Mouse (Mus musculus) intestine, embryonic 16.5 days (tissue): Measurements from ENCODE around the gene Abcc4. TPM values are rescaled to one million over a fixed set of nuclear protein-coding genes. Genes with fewer than 3 reads are reported as not detected.
"Not testable (repeated sequence)": the region's sequence is repeated elsewhere in the genome, so short reads cannot be mapped to it uniquely, and the experiment has no call there.

ENCODE experiments used
- ATAC-seq: fragments of 200-750 bp; cut with Nextera tagmentation; 2 replicates; pipeline ENCODE4 v1.8.0; 2017; ENCODE audit warnings: moderate TSS enrichment, moderate library complexity
- H3K27ac ChIP-seq: fragments of 300-500 bp; sonication (generic); 2 replicates; pipeline ENCODE4 v1.5.1; 2014; ENCODE audit warnings: mild to moderate bottlenecking, low read length
- H3K27me3 ChIP-seq: fragments of 300-500 bp; sonication (generic); replicated peaks from 2 replicates; pipeline ENCODE4 v1.6.1; 2014; ENCODE audit warnings: low read length, control low read depth, mixed read lengths; ENCODE audit not compliant: control insufficient read depth, insufficient read depth
- H3K36me3 ChIP-seq: fragments of 300-500 bp; sonication (generic); 2 replicates; pipeline ENCODE4 v1.6.1; 2014; ENCODE audit warnings: low read length, control low read depth; ENCODE audit not compliant: control insufficient read depth, insufficient read depth
- H3K4me1 ChIP-seq: fragments of 300-500 bp; sonication (generic); 2 replicates; pipeline ENCODE4 v1.6.1; 2014; ENCODE audit warnings: low read length, control low read depth, mixed read lengths; ENCODE audit not compliant: control insufficient read depth, insufficient read depth
- H3K4me2 ChIP-seq: fragments of 300-500 bp; sonication (generic); 2 replicates; pipeline ENCODE4 v1.6.1; 2014; ENCODE audit warnings: low read depth, low read length, control low read depth
- H3K4me3 ChIP-seq: fragments of 300-500 bp; sonication (generic); 2 replicates; pipeline ENCODE4 v1.5.1; 2014; ENCODE audit warnings: mild to moderate bottlenecking, low read length
- H3K9ac ChIP-seq: fragments of 300-500 bp; sonication (generic); 2 replicates; pipeline ENCODE4 v1.6.1; 2014; ENCODE audit warnings: low read depth, low read length
- H3K9me3 ChIP-seq: fragments of 300-500 bp; sonication (generic); 2 replicates; pipeline ENCODE4 v1.6.1; 2016; ENCODE audit warnings: low read length, control low read depth; ENCODE audit not compliant: control insufficient read depth
- WGBS: fragments of 180-500 bp; shearing (Covaris S2); extraction: QIAGEN DNeasy Blood & Tissue Kit; methylation state at CpG from one replicate; pipeline ENCODE4 v1.1.7; 2014; 5-methylcytosine and 5-hydroxymethylcytosine counted together
- polyA plus RNA-seq: library from polyadenylated mRNA; unstranded; fragments of >200 nt; fragmentation: Nextera tagmentation; extraction: Ambion mirVana; gene quantifications from 2 replicates; pipeline ENCODE4 v1.2.1, GENCODE M21; 2015

The Abcc4 gene
- polyA plus RNA-seq, 1 experiment from 2014 or later, result 1.8 TPM

DNA sequence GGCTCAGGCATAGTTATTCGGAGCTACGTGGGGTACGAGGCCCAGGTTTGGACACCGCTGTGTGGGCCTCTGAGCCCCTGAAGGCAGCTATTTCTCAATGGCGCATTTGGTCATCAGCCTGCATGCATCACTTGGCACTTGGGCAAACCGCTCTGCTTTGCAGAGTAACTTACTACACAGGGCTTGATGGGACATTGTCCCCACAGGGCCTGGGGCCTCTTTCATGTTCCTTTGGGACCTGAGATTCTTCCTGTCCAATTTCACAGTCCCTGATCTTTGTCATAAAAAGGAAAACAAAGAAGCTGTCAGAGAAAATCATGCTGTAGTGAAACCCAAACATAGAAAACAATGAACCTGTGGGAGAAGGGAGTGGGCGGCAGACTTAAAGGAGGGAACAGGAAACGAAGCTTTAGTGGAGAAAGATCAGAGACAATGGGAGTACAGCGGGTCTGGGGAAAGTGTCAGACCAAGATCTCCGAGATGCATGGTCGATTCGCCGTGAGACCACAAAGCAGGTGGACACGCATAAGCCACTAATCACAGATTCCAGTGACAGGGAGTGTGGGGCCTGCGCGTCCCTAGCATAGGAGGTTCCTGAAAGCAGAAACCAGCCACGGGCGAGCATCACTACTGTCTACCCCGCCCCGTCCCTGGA is 48.2 kb downstream of the Abcc4 start:
- Histone ChIP-seq H3K9me3 (no peaks in the 10 kb centered on the region), H3K4me1 (peaks cover 6% of the 10 kb centered on the region; the same call in 1 of the 2 replicates), H3K4me3 (no peak overlapping the region), H3K9ac (no peak overlapping the region), H3K36me3 (no peaks in the 10 kb centered on the region), H3K27me3 (no peaks in the 10 kb centered on the region), H3K4me2 (no peak overlapping the region), H3K27ac (no peak overlapping the region)
- 78% methylated on average over 20 of the region's 20 CpGs for WGBS
- no peak for ATAC-seq

- peaks cover 6% of the 10 kb centered on the region; the same call in 1 of the 2 replicates for H3K4me1 ChIP-seq
- H3K9ac ChIP-seq, result no peak overlapping the region
- 62% methylated on average over 4 of the region's 4 CpGs for WGBS
- no peak overlapping the region for H3K4me3 ChIP-seq
- no peaks in the 10 kb centered on the region for H3K27me3 ChIP-seq
- no peaks in the 10 kb centered on the region for H3K9me3 ChIP-seq
- ATAC-seq, result peak; percentile 19; the same call in 1 of the 2 replicates
- no peak overlapping the region for H3K4me2 ChIP-seq
- no peaks in the 10 kb centered on the region for H3K36me3 ChIP-seq
- no peak overlapping the region for H3K27ac ChIP-seq
These were observed 48.8 kb downstream of the Abcc4 start for GRCm38 (mm10) chr14:118657206-118657605.

- H3K9ac ChIP-seq, result no peak overlapping the region
- 49% methylated on average over 7 of the region's 7 CpGs for WGBS
- H3K36me3 ChIP-seq, result no peaks in the 10 kb centered on the region
- peaks cover 6% of the 10 kb centered on the region; the same call in 1 of the 2 replicates for H3K4me1 ChIP-seq
- no peaks in the 10 kb centered on the region for H3K27me3 ChIP-seq
- ATAC-seq, result no peak
- H3K27ac ChIP-seq, result no peak overlapping the region
- H3K4me2 ChIP-seq, result no peak overlapping the region
- no peak overlapping the region for H3K4me3 ChIP-seq
- H3K9me3 ChIP-seq, result no peaks in the 10 kb centered on the region
These were observed 50.0 kb downstream of the Abcc4 start for GRCm38 (mm10) chr14:118656036-118656435.

DNA sequence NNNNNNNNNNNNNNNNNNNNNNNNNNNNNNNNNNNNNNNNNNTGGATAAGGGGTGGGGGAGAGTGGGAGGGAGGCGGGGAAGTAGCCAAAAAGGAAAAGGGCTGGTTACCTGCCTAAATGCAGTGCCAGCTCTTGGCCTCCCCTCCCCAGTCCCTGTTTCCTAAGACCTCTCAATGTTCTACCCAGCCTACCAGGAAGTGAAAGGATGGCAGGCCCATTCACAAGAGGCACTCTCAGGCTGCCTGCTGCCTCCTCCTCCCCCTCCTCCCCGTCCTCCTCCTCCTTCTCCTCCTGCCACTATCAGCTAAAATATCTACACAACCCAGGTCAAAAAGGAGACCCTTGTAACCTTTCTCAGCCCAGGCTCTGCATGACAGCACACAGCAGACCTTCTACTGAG is 51.1 kb downstream of the Abcc4 start:
- Histone ChIP-seq H3K27me3 (no peaks in the 10 kb centered on the region), H3K36me3 (no peaks in the 10 kb centered on the region), H3K9ac (no peak overlapping the region), H3K27ac (no peak overlapping the region), H3K4me2 (no peak overlapping the region), H3K9me3 (no peaks in the 10 kb centered on the region), H3K4me3 (no peak overlapping the region), H3K4me1 (peaks cover 6% of the 10 kb centered on the region; the same call in 1 of the 2 replicates)
- WGBS, result 63% methylated on average over 2 of the region's 2 CpGs
- no peak for ATAC-seq

DNA sequence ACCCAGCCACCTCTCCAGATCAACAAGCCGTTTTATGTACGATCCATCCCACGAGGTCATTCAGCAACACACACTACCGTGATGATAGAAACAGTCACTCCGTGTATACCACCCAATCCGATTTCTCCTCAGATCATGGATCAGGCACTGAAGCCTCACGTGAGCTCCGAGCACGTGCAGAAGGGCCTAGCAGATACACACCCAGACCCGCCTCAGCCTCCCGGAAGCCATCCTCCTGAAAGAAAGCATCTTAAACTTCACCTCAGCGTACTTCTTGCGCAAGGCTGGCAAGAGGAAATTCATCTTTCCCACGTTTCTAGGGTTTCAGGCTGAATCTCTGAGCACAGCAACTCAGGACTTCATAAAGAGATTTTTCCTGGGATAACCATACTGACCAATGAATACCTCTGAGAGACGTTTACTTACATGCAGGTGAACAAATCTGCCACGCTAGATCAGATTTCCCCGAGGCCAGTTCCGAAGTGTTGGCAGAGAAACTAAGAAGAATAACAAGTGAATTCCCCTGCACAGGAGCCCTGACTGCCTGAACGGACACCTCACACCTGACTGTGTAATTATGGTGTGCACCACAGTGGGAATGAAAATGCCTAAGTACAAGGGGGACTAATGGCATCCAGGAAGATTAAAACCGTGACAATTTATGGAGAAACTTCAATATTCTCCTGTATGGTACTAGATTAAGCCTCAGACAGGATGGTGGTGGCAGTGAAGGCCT is 54.1 kb downstream of the Abcc4 start:
- no peak overlapping the region for H3K4me2 ChIP-seq
- H3K4me3 ChIP-seq, result no peak overlapping the region
- ATAC-seq, result no peak
- H3K27me3 ChIP-seq, result no peaks in the 10 kb centered on the region
- peaks cover 3% of the 10 kb centered on the region; the same call in 1 of the 2 replicates for H3K4me1 ChIP-seq
- no peaks in the 10 kb centered on the region for H3K36me3 ChIP-seq
- H3K9ac ChIP-seq, result no peak overlapping the region
- no peak overlapping the region for H3K27ac ChIP-seq
- WGBS, result 88% methylated on average over 20 of the region's 20 CpGs
- H3K9me3 ChIP-seq, result no peaks in the 10 kb centered on the region

DNA sequence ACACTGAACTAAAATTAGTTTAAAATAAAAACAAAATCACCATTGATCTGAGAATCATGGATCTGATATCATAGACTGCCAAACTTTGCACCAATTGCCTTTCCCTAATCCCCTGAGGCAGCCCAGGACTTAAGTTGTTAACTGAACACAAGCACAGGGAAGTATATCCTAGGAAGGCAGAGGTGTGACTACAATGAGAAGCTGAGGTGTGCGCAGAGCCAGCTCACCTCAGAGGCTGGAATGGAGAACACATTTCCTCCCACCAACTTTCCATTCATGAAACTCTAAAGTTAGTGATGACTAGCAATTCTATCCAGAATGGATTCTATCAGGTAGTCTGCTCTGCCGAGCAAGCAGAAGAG is 56.1 kb downstream of the Abcc4 start:
- WGBS, result 84% methylated on average over 2 of the region's 2 CpGs
- no peak overlapping the region for H3K4me3 ChIP-seq
- no peak overlapping the region for H3K4me2 ChIP-seq
- no peaks in the 10 kb centered on the region for H3K27me3 ChIP-seq
- no peak overlapping the region for H3K9ac ChIP-seq
- no peaks in the 10 kb centered on the region for H3K4me1 ChIP-seq
- H3K36me3 ChIP-seq, result no peaks in the 10 kb centered on the region
- H3K9me3 ChIP-seq, result no peaks in the 10 kb centered on the region
- no peak overlapping the region for H3K27ac ChIP-seq
- ATAC-seq, result no peak

GRCm38 (mm10) chr14:118649199-118649894 is 56.7 kb downstream of the Abcc4 start:
- no peak overlapping the region for H3K4me2 ChIP-seq
- no peaks in the 10 kb centered on the region for H3K36me3 ChIP-seq
- no peak overlapping the region for H3K27ac ChIP-seq
- no peak overlapping the region for H3K9ac ChIP-seq
- H3K4me1 ChIP-seq, result no peaks in the 10 kb centered on the region
- H3K4me3 ChIP-seq, result no peak overlapping the region
- no peak for ATAC-seq
- H3K27me3 ChIP-seq, result no peaks in the 10 kb centered on the region
- 57% methylated on average over 6 of the region's 7 CpGs for WGBS
- no peaks in the 10 kb centered on the region for H3K9me3 ChIP-seq

- H3K9ac ChIP-seq, H3K4me2 ChIP-seq, H3K27me3 ChIP-seq, H3K27ac ChIP-seq, H3K9me3 ChIP-seq, H3K4me1 ChIP-seq, H3K4me3 ChIP-seq, H3K36me3 ChIP-seq: not testable (repeated sequence)
- 69% methylated on average over 13 of the region's 13 CpGs for WGBS
- ATAC-seq, result peak; percentile 90
These were observed 63.0 kb downstream of the Abcc4 start for GRCm38 (mm10) chr14:118642940-118643591.

DNA sequence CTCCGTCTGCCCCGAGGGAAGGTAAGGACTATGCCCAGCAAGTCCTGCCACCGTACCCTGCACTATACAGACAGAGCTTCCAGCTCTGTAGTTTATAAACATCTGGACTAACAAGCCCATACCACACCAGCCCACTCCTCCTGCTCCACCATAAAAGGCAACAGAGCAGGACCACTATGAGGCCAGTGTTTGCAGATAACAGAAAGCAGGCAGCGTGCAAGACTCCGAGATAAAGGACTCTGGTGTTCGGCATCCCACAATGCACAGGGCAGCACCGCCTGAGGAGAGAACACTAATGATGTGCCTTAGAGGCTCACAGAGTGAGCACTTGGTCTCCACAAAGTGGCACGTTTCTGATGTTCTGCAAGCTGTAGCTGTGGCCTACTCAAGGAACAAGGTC is 63.9 kb downstream of the Abcc4 start:
- H3K4me1 ChIP-seq, result no peaks in the 10 kb centered on the region
- H3K9me3 ChIP-seq, result no peaks in the 10 kb centered on the region
- no peak overlapping the region for H3K4me2 ChIP-seq
- H3K36me3 ChIP-seq, result no peaks in the 10 kb centered on the region
- H3K27me3 ChIP-seq, result no peaks in the 10 kb centered on the region
- peak; percentile 31; the same call in 1 of the 2 replicates for ATAC-seq
- no peak overlapping the region for H3K9ac ChIP-seq
- WGBS, result 72% methylated on average over 8 of the region's 8 CpGs
- no peak overlapping the region for H3K4me3 ChIP-seq
- H3K27ac ChIP-seq, result no peak overlapping the region
